Mouse (Mus musculus): Measurements from ENCODE around the gene Ilf3. TPM values are rescaled to one million over a fixed set of nuclear protein-coding genes. Genes with fewer than 3 reads are reported as not detected.

Gene Ilf3
- polyA plus RNA-seq, 1 experiment from 2014 or later = 335 TPM

GRCm38 (mm10) chr9:21447778-21448177 lies 80.1 kb downstream of the Ilf3 start:
- Histone ChIP-seq H3K4me2 (no peak overlapping the region), H3K27ac (no peak overlapping the region), H3K9ac (no peak overlapping the region), H3K9me3 (no peaks in the 10 kb centered on the region), H3K27me3 (no peaks in the 10 kb centered on the region), H3K36me3 (replicated peaks) (peaks cover 11% of the 10 kb centered on the region; the same call in 1 of the 2 replicates), H3K4me3 (replicated peaks) (no peak overlapping the region), H3K4me1 (no peaks in the 10 kb centered on the region)
- 94% methylated on average over 2 of the region's 2 CpGs for WGBS
- ATAC-seq (ENCODE audit: low FRiP score) = no peak

DNA sequence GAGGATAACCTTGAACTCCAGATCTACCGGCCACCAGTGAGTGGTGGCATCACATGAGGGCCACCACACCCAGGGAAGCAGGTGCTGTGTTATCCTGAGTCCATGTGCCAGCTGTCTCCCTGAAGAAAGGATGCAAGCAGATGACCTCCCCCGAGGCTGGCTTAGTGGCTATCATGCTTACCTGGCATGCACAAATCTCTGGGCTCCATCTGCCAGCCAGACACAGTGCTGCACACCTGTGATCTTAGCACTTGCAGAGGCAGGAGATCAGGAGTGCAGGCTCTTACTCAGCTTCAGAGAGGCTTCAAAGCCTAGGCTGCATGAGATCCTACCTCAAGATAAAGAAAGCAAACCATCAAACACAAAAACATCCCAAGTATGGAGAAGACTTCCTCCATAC lies 82.0 kb downstream of the Ilf3 start:
- Histone ChIP-seq H3K9me3 (no peaks in the 10 kb centered on the region), H3K4me2 (no peak overlapping the region), H3K27ac (no peak overlapping the region), H3K27me3 (no peaks in the 10 kb centered on the region), H3K9ac (no peak overlapping the region), H3K36me3 (replicated peaks) (peaks cover 9% of the 10 kb centered on the region; the same call in 1 of the 2 replicates), H3K4me3 (replicated peaks) (no peak overlapping the region), H3K4me1 (no peaks in the 10 kb centered on the region)
- 96% methylated on average over 2 of the region's 2 CpGs for WGBS
- ATAC-seq (ENCODE audit: low FRiP score) = no peak

DNA sequence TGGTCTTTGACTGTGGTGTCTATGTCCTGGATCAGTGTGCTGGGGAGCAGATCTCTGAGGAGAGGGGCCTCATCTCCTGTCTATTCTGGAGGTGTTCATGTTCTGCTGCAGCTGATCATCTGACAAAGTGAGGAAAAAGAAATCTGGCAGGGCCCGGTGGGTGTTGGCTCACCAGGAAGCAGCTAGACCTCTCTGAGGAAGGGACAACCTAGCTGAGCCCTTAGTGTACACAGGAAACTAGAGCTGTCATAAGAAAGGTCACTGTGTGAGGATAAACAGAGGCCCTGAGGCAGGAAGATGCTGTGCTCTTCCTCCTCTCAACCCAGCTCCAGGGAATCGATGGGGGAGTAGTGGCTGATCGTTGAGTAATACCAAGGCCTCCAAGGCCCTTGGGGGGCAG lies 82.6 kb downstream of the Ilf3 start:
- Histone ChIP-seq H3K36me3 (replicated peaks) (peaks cover 3% of the 10 kb centered on the region; the same call in 1 of the 2 replicates), H3K9ac (no peak overlapping the region), H3K4me1 (no peaks in the 10 kb centered on the region), H3K27ac (no peak overlapping the region), H3K9me3 (no peaks in the 10 kb centered on the region), H3K4me2 (no peak overlapping the region), H3K4me3 (replicated peaks) (no peak overlapping the region), H3K27me3 (no peaks in the 10 kb centered on the region)
- WGBS = 89% methylated on average over 3 of the region's 3 CpGs
- no peak for ATAC-seq (ENCODE audit: low FRiP score)

- no peaks in the 10 kb centered on the region for H3K36me3 ChIP-seq (replicated peaks)
- H3K4me3 ChIP-seq (replicated peaks) = no peak overlapping the region
- no peak overlapping the region for H3K9ac ChIP-seq
- WGBS = 94% methylated on average over 8 of the region's 8 CpGs
- H3K27me3 ChIP-seq = no peaks in the 10 kb centered on the region
- H3K4me1 ChIP-seq = no peaks in the 10 kb centered on the region
- H3K27ac ChIP-seq = no peak overlapping the region
- no peak for ATAC-seq (ENCODE audit: low FRiP score)
- H3K9me3 ChIP-seq = no peaks in the 10 kb centered on the region
- H3K4me2 ChIP-seq = no peak overlapping the region
Measured at GRCm38 (mm10) chr9:21451391-21451790, 83.7 kb downstream of the Ilf3 start.

- H3K9ac ChIP-seq = no peak overlapping the region
- no peaks in the 10 kb centered on the region for H3K9me3 ChIP-seq
- no peak overlapping the region for H3K4me3 ChIP-seq (replicated peaks)
- H3K4me1 ChIP-seq = no peaks in the 10 kb centered on the region
- H3K27me3 ChIP-seq = no peaks in the 10 kb centered on the region
- H3K36me3 ChIP-seq (replicated peaks) = no peaks in the 10 kb centered on the region
- no peak for ATAC-seq (ENCODE audit: low FRiP score)
- H3K4me2 ChIP-seq = no peak overlapping the region
- WGBS = 88% methylated on average over 8 of the region's 8 CpGs
- H3K27ac ChIP-seq = no peak overlapping the region
Measured at GRCm38 (mm10) chr9:21451870-21452269, 84.2 kb downstream of the Ilf3 start.

- Histone ChIP-seq H3K9me3 (no peaks in the 10 kb centered on the region), H3K4me3 (replicated peaks) (no peak overlapping the region), H3K27ac (no peak overlapping the region), H3K9ac (no peak overlapping the region), H3K4me1 (no peaks in the 10 kb centered on the region), H3K27me3 (no peaks in the 10 kb centered on the region), H3K4me2 (no peak overlapping the region), H3K36me3 (replicated peaks) (no peaks in the 10 kb centered on the region)
- 94% methylated on average over 7 of the region's 7 CpGs for WGBS
- no peak for ATAC-seq (ENCODE audit: low FRiP score)
Measured at GRCm38 (mm10) chr9:21453003-21453402, 85.3 kb downstream of the Ilf3 start.

DNA sequence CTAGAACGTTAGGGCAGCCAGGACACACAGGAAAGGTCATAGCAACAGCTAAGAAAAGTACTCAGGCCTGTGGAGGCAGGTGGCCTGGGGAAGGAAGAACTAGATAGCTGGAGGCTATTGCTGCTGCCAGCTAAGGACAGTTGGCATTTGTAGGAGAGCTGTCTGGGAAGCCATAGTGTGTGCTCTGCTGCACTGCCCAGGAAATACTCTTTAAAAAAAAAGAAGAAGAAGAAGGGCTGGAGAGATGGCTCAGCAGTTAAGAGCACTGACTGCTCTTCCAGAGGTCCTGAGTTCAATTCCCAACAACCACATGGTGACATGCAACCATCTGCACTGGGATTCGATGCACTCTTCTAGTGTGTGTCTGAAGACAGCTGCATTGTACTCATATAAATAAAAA lies 85.8 kb downstream of the Ilf3 start:
- Histone ChIP-seq H3K4me2 (no peak overlapping the region), H3K4me3 (replicated peaks) (no peak overlapping the region), H3K27me3 (no peaks in the 10 kb centered on the region), H3K9ac (no peak overlapping the region), H3K27ac (no peak overlapping the region), H3K36me3 (replicated peaks) (no peaks in the 10 kb centered on the region), H3K9me3 (no peaks in the 10 kb centered on the region), H3K4me1 (no peaks in the 10 kb centered on the region)
- 89% methylated on average over 2 of the region's 2 CpGs for WGBS
- ATAC-seq (ENCODE audit: low FRiP score) = no peak

DNA sequence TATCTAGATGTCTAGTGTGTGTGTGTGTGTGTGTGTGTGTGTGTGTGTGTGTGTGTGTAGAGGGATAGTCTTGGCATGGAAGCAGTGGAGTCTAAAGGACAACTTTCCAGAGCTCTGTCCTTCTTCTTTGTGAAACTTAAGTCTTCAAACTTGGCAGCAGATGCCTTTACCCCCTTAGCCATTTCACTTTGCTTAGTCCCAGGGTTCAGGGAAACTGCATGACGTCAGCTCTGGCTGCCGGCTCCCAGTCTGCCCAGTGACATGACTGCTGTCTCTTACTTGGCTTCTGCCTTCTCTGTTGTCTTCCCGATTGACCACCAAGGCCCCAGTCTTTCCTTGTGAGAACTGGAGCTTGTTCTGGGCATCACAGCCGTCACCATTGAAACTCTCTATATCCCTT lies 86.9 kb downstream of the Ilf3 start:
- H3K4me1 ChIP-seq = no peaks in the 10 kb centered on the region
- WGBS = 85% methylated on average over 4 of the region's 4 CpGs
- no peaks in the 10 kb centered on the region for H3K27me3 ChIP-seq
- no peaks in the 10 kb centered on the region for H3K9me3 ChIP-seq
- no peak overlapping the region for H3K4me2 ChIP-seq
- peaks cover 5% of the 10 kb centered on the region; the same call in 1 of the 2 replicates for H3K36me3 ChIP-seq (replicated peaks)
- H3K9ac ChIP-seq = no peak overlapping the region
- H3K4me3 ChIP-seq (replicated peaks) = no peak overlapping the region
- no peak for ATAC-seq (ENCODE audit: low FRiP score)
- no peak overlapping the region for H3K27ac ChIP-seq

Other genes with a start within 250 kb of the Ilf3 start
- 12.8 TPM in 2 replicates for gene Tyk2, start 236.6 kb upstream of the Ilf3 start, polyA plus RNA-seq (2016; fragmentation: Nextera tagmentation; extraction: Ambion mirVana)
- gene Cdc37, start 217.9 kb upstream of the Ilf3 start, polyA plus RNA-seq (2016; fragmentation: Nextera tagmentation; extraction: Ambion mirVana) = 260 and 272 TPM in 2 replicates
- gene Pde4a, start 202.2 kb upstream of the Ilf3 start, polyA plus RNA-seq (2016; fragmentation: Nextera tagmentation; extraction: Ambion mirVana) = 12.8 and 14.5 TPM in 2 replicates
- 47.5 and 49.6 TPM in 2 replicates for gene Keap1, start 128.5 kb upstream of the Ilf3 start, polyA plus RNA-seq (2016; fragmentation: Nextera tagmentation; extraction: Ambion mirVana)
- 0.33 and 0.38 TPM in 2 replicates for gene S1pr5, start 119.4 kb upstream of the Ilf3 start, polyA plus RNA-seq (2016; fragmentation: Nextera tagmentation; extraction: Ambion mirVana)
- 47.4 and 50.7 TPM in 2 replicates for gene Atg4d, start 102.6 kb upstream of the Ilf3 start, polyA plus RNA-seq (2016; fragmentation: Nextera tagmentation; extraction: Ambion mirVana)
- gene Kri1, start 79.9 kb upstream of the Ilf3 start, polyA plus RNA-seq (2016; fragmentation: Nextera tagmentation; extraction: Ambion mirVana) = 19.5 and 20.8 TPM in 2 replicates
- gene Cdkn2d, start 76.5 kb upstream of the Ilf3 start, polyA plus RNA-seq (2016; fragmentation: Nextera tagmentation; extraction: Ambion mirVana) = 70.6 and 74.5 TPM in 2 replicates
- gene Ap1m2, start 55.5 kb upstream of the Ilf3 start, polyA plus RNA-seq (2016; fragmentation: Nextera tagmentation; extraction: Ambion mirVana) = 3.3 TPM in 2 replicates
- gene Slc44a2, start 47.2 kb upstream of the Ilf3 start, polyA plus RNA-seq (2016; fragmentation: Nextera tagmentation; extraction: Ambion mirVana) = 76.9 and 80.1 TPM in 2 replicates
- gene Qtrt1, start 44.0 kb downstream of the Ilf3 start, polyA plus RNA-seq (2016; fragmentation: Nextera tagmentation; extraction: Ambion mirVana) = 43.5 and 50.8 TPM in 2 replicates
- 73.8 and 78.4 TPM in 2 replicates for gene Dnm2, start 57.0 kb downstream of the Ilf3 start, polyA plus RNA-seq (2016; fragmentation: Nextera tagmentation; extraction: Ambion mirVana)
- gene Tmed1, start 142.4 kb downstream of the Ilf3 start, polyA plus RNA-seq (2016; fragmentation: Nextera tagmentation; extraction: Ambion mirVana) = 68.0 and 68.2 TPM in 2 replicates
- 4.9 and 7.2 TPM in 2 replicates for gene AB124611, start 158.3 kb downstream of the Ilf3 start, polyA plus RNA-seq (2016; fragmentation: Nextera tagmentation; extraction: Ambion mirVana)
- 54.7 and 62.5 TPM in 2 replicates for gene Carm1, start 179.0 kb downstream of the Ilf3 start, polyA plus RNA-seq (2016; fragmentation: Nextera tagmentation; extraction: Ambion mirVana)
- 54.5 and 55.9 TPM in 2 replicates for gene Timm29, start 224.9 kb downstream of the Ilf3 start, polyA plus RNA-seq (2016; fragmentation: Nextera tagmentation; extraction: Ambion mirVana)
- gene Yipf2, start 225.0 kb downstream of the Ilf3 start, polyA plus RNA-seq (2016; fragmentation: Nextera tagmentation; extraction: Ambion mirVana) = 17.3 TPM in 2 replicates
- gene Smarca4, start 248.3 kb downstream of the Ilf3 start, polyA plus RNA-seq (2016; fragmentation: Nextera tagmentation; extraction: Ambion mirVana) = 184 and 203 TPM in 2 replicates